ENCODE assay signal across 8 mouse cellular contexts in the genomic region with DNA sequence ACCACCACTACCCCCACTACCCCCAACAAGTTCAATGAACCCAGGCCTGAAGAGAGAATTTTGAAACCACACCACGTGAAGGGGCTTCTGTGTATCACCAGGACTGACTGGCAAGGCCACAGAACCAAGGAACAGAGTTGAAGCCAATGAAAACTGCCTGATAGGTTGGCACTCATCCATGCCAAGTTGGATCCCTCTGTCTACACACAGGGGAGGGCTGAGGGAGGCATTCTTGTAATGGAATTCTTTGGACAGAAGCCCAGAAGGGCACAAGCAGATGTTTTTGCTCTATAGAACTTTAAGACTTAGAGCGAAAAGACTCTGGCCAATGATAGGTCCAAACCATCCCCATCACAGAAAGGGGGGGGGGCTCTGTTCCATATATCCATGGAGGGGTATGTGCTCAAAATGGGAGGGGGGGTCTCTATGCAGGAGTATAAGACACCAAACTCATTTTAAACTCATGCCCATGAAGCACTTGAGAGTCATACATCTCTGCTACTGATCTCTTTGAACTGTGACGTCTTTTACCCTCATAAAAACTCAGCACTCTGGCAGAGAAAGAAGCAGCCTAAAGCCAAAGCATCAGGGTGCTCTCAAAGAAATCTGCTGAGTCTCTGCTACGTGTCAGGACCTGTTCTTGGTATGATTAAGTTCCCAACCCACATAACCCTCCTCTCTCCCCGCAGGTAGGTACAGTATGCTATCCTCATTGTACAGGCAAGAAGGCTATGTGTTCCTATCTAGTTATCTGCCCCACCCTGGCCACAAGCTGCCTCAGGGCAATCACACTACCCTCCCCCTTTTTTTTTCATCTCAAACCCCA.
DNase-seq lines count a peak whose midpoint lies in the region; ATAC-seq lines count a peak whose summit lies in the region.

No protein-coding gene starts in this region.

- no peak overlapping the region for H3K9ac ChIP-seq in heart, embryonic 11.5 days (ENCODE audit: low read depth, low read length)
- no peak overlapping the region for H3K9ac ChIP-seq in heart, embryonic 13.5 days
- no peak overlapping the region for H3K9ac ChIP-seq in limb, embryonic 15.5 days

- H3K4me1 ChIP-seq in heart, embryonic 11.5 days (ENCODE audit: control insufficient read depth, insufficient read depth, low read length), result peaks cover 14% of the 10 kb centered on the region; the same call in 1 of the 2 replicates
- peaks cover 58% of the 10 kb centered on the region for H3K4me1 ChIP-seq in heart, embryonic 13.5 days
- H3K4me1 ChIP-seq in limb, embryonic 15.5 days, result peaks cover 19% of the 10 kb centered on the region

- no peak for ATAC-seq in heart, embryonic 11.5 days (replicated peaks; ENCODE audit: insufficient number of reproducible peaks, low FRiP score, low TSS enrichment)
- no peak for ATAC-seq in heart, embryonic 13.5 days (ENCODE audit: extremely low read depth, insufficient number of reproducible peaks, low FRiP score, low TSS enrichment)
- ATAC-seq in limb, embryonic 15.5 days (ENCODE audit: insufficient number of reproducible peaks, low FRiP score, low TSS enrichment, low read depth), result peak; percentile 74; the same call in 1 of the 2 replicates
- ATAC-seq in erythroid progenitor cell, adult 5-6 weeks (replicated peaks; ENCODE audit: low FRiP score, poor library complexity, severe bottlenecking), result no peak

- peak; percentile 43 to 44 for DNase-seq in heart, adult 18-20 months
- peak; percentile 2 for DNase-seq in adipocyte (ENCODE audit: low spot score)
- DNase-seq in layer of hippocampus, adult 9-10 months (ENCODE audit: low spot score), result no peak
- no peak for DNase-seq in thymus, postnatal 14 days

- H3K4me2 ChIP-seq in heart, embryonic 11.5 days, result no peak overlapping the region
- H3K4me2 ChIP-seq in heart, embryonic 13.5 days, result no peak overlapping the region
- no peak overlapping the region for H3K4me2 ChIP-seq in limb, embryonic 15.5 days

- H3K36me3 ChIP-seq in heart, embryonic 11.5 days (ENCODE audit: control insufficient read depth, insufficient read depth, low read length), result no peaks in the 10 kb centered on the region
- H3K36me3 ChIP-seq in heart, embryonic 13.5 days, result no peaks in the 10 kb centered on the region
- H3K36me3 ChIP-seq in limb, embryonic 15.5 days, result no peaks in the 10 kb centered on the region

- no peak overlapping the region for H3K27ac ChIP-seq in heart, embryonic 11.5 days (ENCODE audit: low read depth, low read length)
- peak overlapping the region; percentile 46 for H3K27ac ChIP-seq in heart, embryonic 13.5 days (replicated peaks)
- peak overlapping the region; percentile 50; the same call in 1 of the 2 replicates for H3K27ac ChIP-seq in limb, embryonic 15.5 days

- 65% methylated on average over 5 of the region's 5 CpGs for WGBS in heart, embryonic 11.5 days (ENCODE audit: insufficient replicate concordance)
- 49% methylated on average over 5 of the region's 5 CpGs for WGBS in heart, embryonic 13.5 days
- 27% methylated on average over 5 of the region's 5 CpGs for WGBS in limb, embryonic 15.5 days

- no peaks in the 10 kb centered on the region for H3K9me3 ChIP-seq in heart, embryonic 11.5 days (replicated peaks; ENCODE audit: control insufficient read depth, low read length)
- no peaks in the 10 kb centered on the region for H3K9me3 ChIP-seq in heart, embryonic 13.5 days
- H3K9me3 ChIP-seq in limb, embryonic 15.5 days, result no peaks in the 10 kb centered on the region

- no peak overlapping the region for H3K4me3 ChIP-seq in heart, embryonic 11.5 days (ENCODE audit: low read depth, low read length)
- no peak overlapping the region for H3K4me3 ChIP-seq in heart, embryonic 13.5 days
- no peak overlapping the region for H3K4me3 ChIP-seq in limb, embryonic 15.5 days

- no peaks in the 10 kb centered on the region for H3K27me3 ChIP-seq in heart, embryonic 11.5 days (ENCODE audit: control insufficient read depth, insufficient read depth, low read length)
- 0 out of 2 replicates have a peak, but pooled peaks cover 4% of the 10 kb centered on the region for H3K27me3 ChIP-seq in heart, embryonic 13.5 days (replicated peaks)
- H3K27me3 ChIP-seq in limb, embryonic 15.5 days, result no peaks in the 10 kb centered on the region

Comparison
In these comparisons a context has a peak if more than half of its experiments do, and no peak if none do; other contexts are left out.
1. DNase-seq: peak in heart, adult 18-20 months (2 of 2) and adipocyte (single experiment); none in layer of hippocampus, adult 9-10 months (single experiment) and thymus, postnatal 14 days (single experiment).